Mouse (Mus musculus): ENCODE data around the gene Cttn. TPM values are rescaled to one million over a fixed set of nuclear protein-coding genes. Genes with fewer than 3 reads are reported as not detected.

Gene Cttn
- polyA plus RNA-seq, 1 experiment from 2014 or later, result 34.1 TPM

GRCm38 (mm10) chr7:144441466-144441865, 29.3 kb downstream of the Cttn start:
- Histone ChIP-seq H3K4me3 (ENCODE audit: low read depth, low read length) (no peak overlapping the region), H3K27me3 (ENCODE audit: control insufficient read depth, insufficient read depth, low read depth, low read length) (no peaks in the 10 kb centered on the region), H3K4me1 (ENCODE audit: control insufficient read depth, low read depth, low read length) (no peaks in the 10 kb centered on the region), H3K4me2 (ENCODE audit: low read depth, low read length) (no peak overlapping the region), H3K27ac (ENCODE audit: low read length) (no peak overlapping the region), H3K36me3 (ENCODE audit: control insufficient read depth, insufficient read depth) (peaks cover 11% of the 10 kb centered on the region), H3K9ac (ENCODE audit: low read depth, low read length) (no peak overlapping the region), H3K9me3 (replicated peaks; ENCODE audit: control insufficient read depth, low read length) (no peaks in the 10 kb centered on the region)
- 70% methylated on average over 11 of the region's 11 CpGs for whole genome bisulfite sequencing (ENCODE audit: insufficient replicate concordance)
- no peak for ATAC-seq (ENCODE audit: low read depth)

- peaks cover 11% of the 10 kb centered on the region for H3K36me3 ChIP-seq (ENCODE audit: control insufficient read depth, insufficient read depth)
- WGBS (ENCODE audit: insufficient replicate concordance), result 88% methylated on average over 7 of the region's 7 CpGs
Observed at GRCm38 (mm10) chr7:144438811-144439210, 32.0 kb downstream of the Cttn start.

GRCm38 (mm10) chr7:144432920-144433319, 37.9 kb downstream of the Cttn start:
- Histone ChIP-seq H3K9me3 (replicated peaks; ENCODE audit: control insufficient read depth, low read length) (no peaks in the 10 kb centered on the region), H3K9ac (ENCODE audit: low read depth, low read length) (no peak overlapping the region), H3K4me3 (ENCODE audit: low read depth, low read length) (no peak overlapping the region), H3K27me3 (ENCODE audit: control insufficient read depth, insufficient read depth, low read depth, low read length) (no peaks in the 10 kb centered on the region), H3K4me2 (ENCODE audit: low read depth, low read length) (no peak overlapping the region), H3K4me1 (ENCODE audit: control insufficient read depth, low read depth, low read length) (no peaks in the 10 kb centered on the region), H3K27ac (ENCODE audit: low read length) (no peak overlapping the region), H3K36me3 (ENCODE audit: control insufficient read depth, insufficient read depth) (peaks cover 4% of the 10 kb centered on the region)
- ATAC-seq (ENCODE audit: low read depth), result no peak
- 51% methylated on average over 2 of the region's 2 CpGs for WGBS (ENCODE audit: insufficient replicate concordance)

More at GRCm38 (mm10) chr7:144438811-144439210, 32.0 kb downstream of the Cttn start:
- Histone ChIP-seq H3K4me2 (ENCODE audit: low read depth, low read length) (no peak overlapping the region), H3K27ac (ENCODE audit: low read length) (no peak overlapping the region), H3K9me3 (replicated peaks; ENCODE audit: control insufficient read depth, low read length) (no peaks in the 10 kb centered on the region), H3K27me3 (ENCODE audit: control insufficient read depth, insufficient read depth, low read depth, low read length) (no peaks in the 10 kb centered on the region), H3K4me3 (ENCODE audit: low read depth, low read length) (no peak overlapping the region), H3K4me1 (ENCODE audit: control insufficient read depth, low read depth, low read length) (no peaks in the 10 kb centered on the region), H3K9ac (ENCODE audit: low read depth, low read length) (no peak overlapping the region)
- ATAC-seq (ENCODE audit: low read depth), result no peak

- no peak for ATAC-seq (ENCODE audit: low read depth)
- no peak overlapping the region for H3K4me2 ChIP-seq (ENCODE audit: low read depth, low read length)
- WGBS (ENCODE audit: insufficient replicate concordance), result 48% methylated on average over 3 of the region's 3 CpGs
Observed at GRCm38 (mm10) chr7:144427460-144427859, 43.3 kb downstream of the Cttn start.

GRCm38 (mm10) chr7:144426594-144426993, 44.2 kb downstream of the Cttn start:
- Histone ChIP-seq H3K4me1 (ENCODE audit: control insufficient read depth, low read depth, low read length) (no peaks in the 10 kb centered on the region), H3K4me2 (ENCODE audit: low read depth, low read length) (no peak overlapping the region), H3K4me3 (ENCODE audit: low read depth, low read length) (no peak overlapping the region), H3K9me3 (replicated peaks; ENCODE audit: control insufficient read depth, low read length) (no peaks in the 10 kb centered on the region), H3K36me3 (ENCODE audit: control insufficient read depth, insufficient read depth) (no peaks in the 10 kb centered on the region), H3K9ac (ENCODE audit: low read depth, low read length) (no peak overlapping the region), H3K27me3 (ENCODE audit: control insufficient read depth, insufficient read depth, low read depth, low read length) (no peaks in the 10 kb centered on the region), H3K27ac (ENCODE audit: low read length) (no peak overlapping the region)
- 67% methylated on average over 3 of the region's 3 CpGs for WGBS (ENCODE audit: insufficient replicate concordance)
- ATAC-seq (ENCODE audit: low read depth), result 0 out of 2 replicates have a peak, but pooled peaks have one; percentile 13

More at GRCm38 (mm10) chr7:144427460-144427859, 43.3 kb downstream of the Cttn start:
- H3K27me3 ChIP-seq (ENCODE audit: control insufficient read depth, insufficient read depth, low read depth, low read length), result no peaks in the 10 kb centered on the region
- no peaks in the 10 kb centered on the region for H3K36me3 ChIP-seq (ENCODE audit: control insufficient read depth, insufficient read depth)
- no peaks in the 10 kb centered on the region for H3K9me3 ChIP-seq (replicated peaks; ENCODE audit: control insufficient read depth, low read length)
- no peaks in the 10 kb centered on the region for H3K4me1 ChIP-seq (ENCODE audit: control insufficient read depth, low read depth, low read length)
- H3K4me3 ChIP-seq (ENCODE audit: low read depth, low read length), result no peak overlapping the region
- no peak overlapping the region for H3K9ac ChIP-seq (ENCODE audit: low read depth, low read length)
- H3K27ac ChIP-seq (ENCODE audit: low read length), result no peak overlapping the region

GRCm38 (mm10) chr7:144425953-144426352, 44.9 kb downstream of the Cttn start:
- Histone ChIP-seq H3K27me3 (ENCODE audit: control insufficient read depth, insufficient read depth, low read depth, low read length) (no peaks in the 10 kb centered on the region), H3K4me3 (ENCODE audit: low read depth, low read length) (no peak overlapping the region), H3K36me3 (ENCODE audit: control insufficient read depth, insufficient read depth) (no peaks in the 10 kb centered on the region), H3K4me1 (ENCODE audit: control insufficient read depth, low read depth, low read length) (no peaks in the 10 kb centered on the region), H3K9ac (ENCODE audit: low read depth, low read length) (no peak overlapping the region), H3K4me2 (ENCODE audit: low read depth, low read length) (no peak overlapping the region), H3K27ac (ENCODE audit: low read length) (no peak overlapping the region), H3K9me3 (replicated peaks; ENCODE audit: control insufficient read depth, low read length) (no peaks in the 10 kb centered on the region)
- ATAC-seq (ENCODE audit: low read depth), result no peak
- WGBS (ENCODE audit: insufficient replicate concordance), result 15% methylated on average over 8 of the region's 8 CpGs

- 61% methylated on average over 6 of the region's 6 CpGs for WGBS (ENCODE audit: insufficient replicate concordance)
Observed at GRCm38 (mm10) chr7:144421478-144421877, 49.3 kb downstream of the Cttn start.

GRCm38 (mm10) chr7:144420552-144420951, 50.3 kb downstream of the Cttn start:
- H3K4me2 ChIP-seq (ENCODE audit: low read depth, low read length), result no peak overlapping the region

More at GRCm38 (mm10) chr7:144421478-144421877, 49.3 kb downstream of the Cttn start:
- H3K4me2 ChIP-seq (ENCODE audit: low read depth, low read length), result no peak overlapping the region
- H3K9me3 ChIP-seq (replicated peaks; ENCODE audit: control insufficient read depth, low read length), result no peaks in the 10 kb centered on the region
- H3K9ac ChIP-seq (ENCODE audit: low read depth, low read length), result no peak overlapping the region
- ATAC-seq (ENCODE audit: low read depth), result no peak
- H3K4me1 ChIP-seq (ENCODE audit: control insufficient read depth, low read depth, low read length), result no peaks in the 10 kb centered on the region
- no peak overlapping the region for H3K4me3 ChIP-seq (ENCODE audit: low read depth, low read length)
- H3K27me3 ChIP-seq (ENCODE audit: control insufficient read depth, insufficient read depth, low read depth, low read length), result 0 out of 2 replicates have a peak, but pooled peaks cover 2% of the 10 kb centered on the region
- H3K27ac ChIP-seq (ENCODE audit: low read length), result no peak overlapping the region
- H3K36me3 ChIP-seq (ENCODE audit: control insufficient read depth, insufficient read depth), result no peaks in the 10 kb centered on the region

GRCm38 (mm10) chr7:144417644-144418343, 53.0 kb downstream of the Cttn start:
- no peak overlapping the region for H3K27ac ChIP-seq (ENCODE audit: low read length)
- no peak overlapping the region for H3K4me3 ChIP-seq (ENCODE audit: low read depth, low read length)
- no peaks in the 10 kb centered on the region for H3K36me3 ChIP-seq (ENCODE audit: control insufficient read depth, insufficient read depth)
- ATAC-seq (ENCODE audit: low read depth), result no peak
- H3K4me1 ChIP-seq (ENCODE audit: control insufficient read depth, low read depth, low read length), result no peaks in the 10 kb centered on the region
- no peak overlapping the region for H3K4me2 ChIP-seq (ENCODE audit: low read depth, low read length)
- H3K9me3 ChIP-seq (replicated peaks; ENCODE audit: control insufficient read depth, low read length), result no peaks in the 10 kb centered on the region
- no peak overlapping the region for H3K9ac ChIP-seq (ENCODE audit: low read depth, low read length)
- WGBS (ENCODE audit: insufficient replicate concordance), result 37% methylated on average over 16 of the region's 16 CpGs
- 0 out of 2 replicates have a peak, but pooled peaks cover 2% of the 10 kb centered on the region for H3K27me3 ChIP-seq (ENCODE audit: control insufficient read depth, insufficient read depth, low read depth, low read length)

More at GRCm38 (mm10) chr7:144420552-144420951, 50.3 kb downstream of the Cttn start:
- Histone ChIP-seq H3K9me3 (replicated peaks; ENCODE audit: control insufficient read depth, low read length) (no peaks in the 10 kb centered on the region), H3K9ac (ENCODE audit: low read depth, low read length) (no peak overlapping the region), H3K4me3 (ENCODE audit: low read depth, low read length) (no peak overlapping the region), H3K4me1 (ENCODE audit: control insufficient read depth, low read depth, low read length) (no peaks in the 10 kb centered on the region), H3K36me3 (ENCODE audit: control insufficient read depth, insufficient read depth) (no peaks in the 10 kb centered on the region), H3K27me3 (ENCODE audit: control insufficient read depth, insufficient read depth, low read depth, low read length) (0 out of 2 replicates have a peak, but pooled peaks cover 2% of the 10 kb centered on the region), H3K27ac (ENCODE audit: low read length) (no peak overlapping the region)
- ATAC-seq (ENCODE audit: low read depth), result no peak
- 15% methylated on average over 16 of the region's 16 CpGs for WGBS (ENCODE audit: insufficient replicate concordance)

Data from liver, embryonic 16.5 days (tissue).